Mouse (Mus musculus): ENCODE measurements around the gene Ankrd34a.

Gene Ankrd34a

GRCm38 (mm10) chr3:96563911-96564632 is 32.4 kb upstream of the Ankrd34a start:
- DNase-seq: no peak

DNA sequence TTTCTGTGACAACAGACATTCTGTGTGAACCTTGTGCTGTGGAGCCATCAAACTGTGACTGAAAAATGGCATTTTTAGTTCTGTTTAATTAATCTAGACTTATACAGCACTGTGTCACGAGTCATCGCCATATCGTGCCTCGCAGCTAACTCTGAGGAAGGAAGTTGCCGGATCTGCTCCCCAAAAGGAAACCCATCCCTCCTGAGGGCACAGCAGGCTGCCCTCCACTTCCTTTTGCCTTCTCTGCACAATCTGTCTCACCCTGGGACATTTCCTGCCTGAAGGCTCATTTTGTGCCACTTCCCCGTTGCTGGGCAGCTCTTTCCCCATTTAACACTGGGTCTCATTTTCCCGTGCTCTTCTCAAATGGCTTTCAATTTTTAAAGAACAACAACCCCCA is 31.8 kb upstream of the Ankrd34a start:
- DNase-seq: no peak

DNA sequence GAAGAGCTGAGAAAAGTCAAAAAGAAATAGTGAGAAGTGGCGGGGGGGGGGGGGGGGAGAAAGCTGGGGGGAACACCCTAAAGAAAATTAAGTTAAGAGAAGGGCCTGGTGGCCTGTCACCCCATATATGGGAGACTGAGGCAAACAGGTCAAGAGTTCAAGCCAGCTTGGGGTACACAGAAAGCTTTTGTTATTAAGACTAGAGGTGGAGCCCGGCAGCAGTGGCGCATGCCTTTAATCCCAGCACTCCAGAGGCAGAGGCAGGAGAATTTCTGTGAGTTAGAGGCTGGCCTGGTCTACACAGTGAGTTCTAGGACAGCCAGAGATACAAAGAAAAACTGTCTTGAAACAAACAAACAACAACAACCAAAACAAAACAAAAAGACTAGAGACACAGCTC is 31.3 kb upstream of the Ankrd34a start:
- no peak for DNase-seq

GRCm38 (mm10) chr3:96566661-96567450 is 29.6 kb upstream of the Ankrd34a start:
- no peak for DNase-seq

GRCm38 (mm10) chr3:96568605-96569004 is 27.8 kb upstream of the Ankrd34a start:
- no peak for DNase-seq

- DNase-seq: no peak
These were observed 26.9 kb upstream of the Ankrd34a start for GRCm38 (mm10) chr3:96569506-96569905.

- no peak for DNase-seq
These were observed 26.4 kb upstream of the Ankrd34a start for GRCm38 (mm10) chr3:96569966-96570605.

DNA sequence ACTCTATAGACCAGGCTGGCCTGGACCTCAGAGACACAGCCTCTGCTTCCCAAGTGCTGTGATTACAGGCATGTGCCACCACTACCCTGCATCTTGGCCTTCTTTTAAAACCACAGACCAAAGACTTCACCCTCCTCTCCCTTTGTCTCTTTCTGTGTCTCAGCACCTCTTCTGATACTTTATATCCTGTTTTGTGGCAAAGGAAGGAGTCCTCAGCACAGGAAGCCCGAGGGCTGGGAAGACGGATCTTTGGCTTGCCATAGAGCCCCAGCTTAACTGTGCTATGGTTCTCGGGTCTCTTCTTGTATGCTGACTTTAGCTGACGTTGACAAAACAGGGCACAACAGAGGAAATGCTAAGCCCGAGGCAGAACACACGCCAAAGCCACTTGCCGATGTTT is 25.8 kb upstream of the Ankrd34a start:
- DNase-seq: no peak

DNA sequence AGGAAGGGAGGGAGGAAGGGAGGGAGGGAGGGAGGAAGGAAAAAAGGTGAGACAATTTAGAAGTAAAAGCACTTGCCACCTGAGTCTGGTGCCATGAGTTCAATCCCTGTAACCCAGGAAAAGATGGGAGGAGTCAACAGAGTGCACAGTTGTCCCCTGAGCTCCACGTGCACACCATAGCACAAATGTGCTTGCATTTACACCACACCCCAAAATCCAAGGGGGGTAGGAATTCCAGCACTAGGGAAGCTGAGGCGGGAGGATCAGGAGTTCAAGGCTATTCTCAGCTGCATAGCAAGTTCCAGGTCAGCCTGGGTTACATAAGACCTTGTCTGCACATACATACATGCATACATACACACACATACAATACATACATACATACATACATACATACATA is 25.1 kb upstream of the Ankrd34a start:
- DNase-seq: no peak

DNA sequence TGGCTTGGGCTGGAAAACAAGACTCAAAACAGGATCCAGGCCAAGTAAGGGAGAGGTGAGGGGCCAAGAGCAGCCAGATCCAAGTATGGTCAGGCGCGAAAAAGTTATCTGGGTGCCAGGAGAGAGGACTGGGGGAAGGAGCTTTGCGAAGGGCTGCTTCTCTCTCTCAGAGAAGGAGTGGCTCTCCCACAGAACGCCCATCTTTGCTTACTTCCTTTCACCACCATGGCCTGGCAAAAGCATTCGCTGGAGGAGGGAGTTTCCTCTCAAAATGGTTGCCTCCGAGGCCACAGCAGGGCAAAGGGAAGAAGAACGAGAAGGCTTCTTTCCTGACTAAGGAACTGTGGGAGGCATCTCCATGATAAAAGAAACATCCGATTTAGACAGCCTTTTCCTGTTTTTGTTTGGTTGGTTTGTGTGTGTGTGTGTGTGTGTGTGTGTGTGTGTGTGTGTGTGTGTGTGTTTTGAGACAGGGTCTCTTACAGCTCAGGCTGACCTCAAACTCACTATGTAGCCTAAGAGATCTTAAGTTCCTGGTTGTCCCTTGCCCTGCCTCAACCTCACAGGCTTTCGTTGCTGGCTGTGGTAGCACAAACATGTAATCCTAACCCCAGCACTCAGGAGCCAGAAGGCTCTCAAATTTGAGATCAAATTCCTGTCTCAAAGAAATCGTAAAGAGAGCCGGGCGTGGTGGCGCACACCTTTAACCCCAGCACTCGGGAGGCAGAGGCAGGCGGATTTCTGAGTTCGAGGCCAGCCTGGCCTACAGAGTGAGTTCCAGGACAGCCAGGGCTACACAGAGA is 24.3 kb upstream of the Ankrd34a start:
- no peak for DNase-seq

DNA sequence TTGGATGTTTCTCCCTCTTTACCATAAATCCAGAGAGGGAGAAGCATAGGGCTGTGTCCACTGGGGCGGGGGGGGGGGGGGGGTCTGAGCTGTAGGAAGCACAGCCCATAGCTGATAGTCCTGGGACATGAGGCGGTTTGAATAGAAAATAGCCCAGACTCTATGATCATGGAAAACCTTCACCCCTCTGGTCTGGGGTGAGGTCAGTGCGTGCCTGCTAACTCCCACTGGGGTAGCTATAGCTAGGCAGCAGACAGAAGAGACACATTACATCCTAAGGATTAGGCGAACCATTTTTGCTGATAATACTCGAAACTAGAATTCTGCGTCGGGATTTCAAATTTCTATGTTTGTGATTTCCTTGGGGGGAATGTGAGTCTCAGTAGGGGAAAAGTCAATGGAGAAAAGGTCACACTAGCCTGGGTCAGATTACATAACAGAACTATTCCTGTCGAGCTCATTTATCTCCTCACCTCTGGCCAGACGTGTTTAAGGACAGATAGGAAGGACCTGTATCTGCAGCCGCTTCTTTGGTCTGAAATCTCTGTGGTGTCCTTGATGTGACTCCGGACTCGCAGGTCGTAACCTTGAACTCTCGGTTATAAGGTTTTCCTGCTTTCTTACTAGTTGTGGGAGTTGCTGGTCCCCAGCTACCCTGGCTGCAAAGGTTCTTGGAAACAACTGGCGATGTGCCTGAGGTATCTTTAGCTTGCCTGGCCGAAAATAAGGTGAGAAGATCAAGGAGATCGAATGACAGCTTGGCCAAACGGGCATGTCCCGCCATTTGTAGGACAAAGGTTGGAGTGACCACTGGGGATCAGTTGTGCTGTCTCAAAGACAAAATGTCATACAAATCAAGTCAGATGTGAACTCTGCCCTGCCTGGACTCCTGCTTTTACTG is 22.6 kb upstream of the Ankrd34a start:
- no peak for DNase-seq

GRCm38 (mm10) chr3:96575272-96575984 is 21.0 kb upstream of the Ankrd34a start:
- DNase-seq: no peak

DNA sequence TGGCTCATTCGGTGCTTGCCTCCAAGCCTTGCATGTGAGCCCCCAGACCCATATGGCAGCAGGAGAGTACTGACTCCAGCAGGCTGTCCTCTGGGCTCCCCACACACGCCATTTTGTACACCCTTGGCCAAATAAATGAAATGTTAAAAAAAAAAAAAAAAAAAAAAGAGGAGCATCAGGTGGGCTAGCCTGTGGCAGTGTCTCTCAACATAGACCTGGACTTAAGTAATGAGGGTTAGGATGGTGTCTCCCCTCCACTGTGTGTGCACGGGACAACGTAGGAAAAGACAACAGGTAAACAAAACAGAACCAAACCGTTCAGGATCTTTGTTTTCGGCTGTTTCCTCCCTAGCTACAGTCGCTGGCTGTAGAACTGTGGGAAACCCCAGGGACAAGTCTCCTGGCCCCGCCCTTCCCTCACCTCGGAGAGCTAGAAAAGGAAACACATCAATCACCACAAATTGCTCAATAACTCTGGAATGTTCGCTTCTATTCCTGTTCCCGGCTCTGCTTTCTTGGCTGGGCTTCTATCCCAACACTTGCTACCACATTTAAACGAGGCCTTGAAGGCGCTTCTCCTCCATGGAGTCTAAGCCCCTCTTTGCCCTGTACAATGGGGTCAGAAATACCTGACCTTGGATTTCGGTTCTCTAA is 20.3 kb upstream of the Ankrd34a start:
- DNase-seq: no peak

DNA sequence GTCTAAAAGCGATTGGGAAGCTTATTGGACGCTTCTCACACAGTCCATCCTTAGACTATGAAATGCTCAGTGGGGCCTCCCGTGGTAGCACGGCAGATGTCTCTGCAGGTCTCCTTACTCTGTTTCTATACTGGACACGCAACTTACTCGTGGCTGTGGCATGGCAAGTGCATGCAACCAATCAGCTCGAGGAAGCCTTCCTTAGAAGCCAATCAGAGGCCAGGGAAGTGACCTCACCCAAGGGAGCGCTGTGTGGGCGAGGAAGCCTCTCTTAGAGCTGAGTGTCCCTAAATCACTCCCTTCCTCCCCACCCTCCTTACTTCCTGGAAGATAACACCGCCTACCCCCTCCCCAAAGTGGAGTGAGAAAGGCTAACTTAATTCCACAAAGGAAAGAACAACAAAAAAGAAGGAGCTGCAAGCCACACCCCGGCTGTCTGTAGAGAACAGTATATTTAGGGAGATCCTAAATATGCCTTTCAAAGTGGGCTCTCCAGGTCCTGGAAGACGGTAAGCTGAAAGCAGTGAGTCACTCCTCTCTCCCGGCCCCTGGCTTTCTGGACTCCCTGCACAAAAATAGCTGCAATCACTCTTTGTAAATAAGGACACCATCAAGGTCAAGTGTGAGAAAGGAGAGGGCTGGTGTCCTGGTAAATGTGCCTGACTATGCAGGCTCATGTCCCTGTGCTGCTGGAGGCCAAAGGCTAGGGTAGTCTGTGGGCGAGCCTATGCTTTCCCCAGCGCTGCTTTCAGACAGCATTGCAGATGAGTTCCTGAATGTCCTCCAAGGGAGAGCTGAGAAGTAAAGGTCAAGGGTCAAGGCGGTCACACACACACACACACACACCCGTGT is 19.5 kb upstream of the Ankrd34a start, which contains the start of gene Gm16253:
Gene Gm16253, plus strand, starts transcription at position 295 of the 852 bp plus-strand sequence.
- DNase-seq: peak; percentile 88

- no peak for DNase-seq
These were observed 18.9 kb upstream of the Ankrd34a start for GRCm38 (mm10) chr3:96577566-96577965.

GRCm38 (mm10) chr3:96578561-96579238 is 17.7 kb upstream of the Ankrd34a start:
- DNase-seq: no peak

DNA sequence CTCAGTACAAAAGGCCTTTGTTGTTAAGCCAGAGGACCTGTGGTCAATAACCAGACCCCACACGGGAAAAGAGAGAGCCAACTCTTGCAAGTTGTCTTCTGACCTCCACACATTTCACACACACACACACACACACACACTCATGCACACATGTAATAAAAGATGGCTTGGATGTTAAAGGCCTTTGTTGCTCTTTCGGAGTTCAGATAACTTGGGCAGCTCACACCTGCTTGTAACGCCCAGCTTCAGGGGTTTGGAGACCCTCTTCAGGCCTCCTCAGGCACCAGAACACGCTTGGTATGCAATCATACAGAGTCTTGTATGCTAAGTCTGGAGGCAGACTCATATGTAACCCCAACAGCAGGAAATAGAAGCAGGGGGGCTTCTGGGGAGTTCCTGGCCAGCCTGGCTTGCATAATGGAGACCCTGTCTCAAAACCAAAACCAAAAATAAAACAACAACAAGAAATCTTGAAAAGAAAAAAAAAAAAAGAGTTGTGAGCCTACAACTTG is 17.1 kb upstream of the Ankrd34a start:
- DNase-seq: no peak

DNA sequence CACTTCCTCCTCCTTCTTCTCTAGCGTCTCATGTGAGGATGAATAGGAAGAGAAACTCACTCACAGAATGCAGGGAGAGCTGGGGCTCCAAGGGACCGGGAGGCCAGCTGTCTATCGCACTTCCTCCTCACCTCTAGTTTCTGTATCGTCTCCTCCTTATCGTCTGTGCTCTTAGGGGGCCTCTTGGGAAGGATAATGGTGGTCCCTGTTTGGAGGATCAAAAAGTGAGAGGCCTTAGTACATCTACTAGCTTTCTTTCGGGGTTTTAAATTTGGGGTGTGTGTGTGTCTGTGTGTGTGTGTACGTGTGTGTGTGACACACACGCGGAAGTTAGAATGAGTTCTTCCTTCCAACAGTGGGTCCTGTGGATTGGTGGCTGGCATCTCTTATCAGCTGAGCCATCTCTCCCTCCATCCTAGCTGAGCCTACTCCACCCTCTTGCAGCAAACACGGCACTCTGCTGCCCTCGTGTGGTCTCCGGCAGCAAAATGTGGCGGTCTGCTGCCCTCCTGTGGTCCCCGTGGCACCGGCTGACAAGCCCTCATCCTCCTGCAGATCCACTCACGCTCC is 16.5 kb upstream of the Ankrd34a start:
- DNase-seq: peak; percentile 92
